Mouse (Mus musculus): ENCODE data around the gene Bend4.

Gene Bend4

DNA sequence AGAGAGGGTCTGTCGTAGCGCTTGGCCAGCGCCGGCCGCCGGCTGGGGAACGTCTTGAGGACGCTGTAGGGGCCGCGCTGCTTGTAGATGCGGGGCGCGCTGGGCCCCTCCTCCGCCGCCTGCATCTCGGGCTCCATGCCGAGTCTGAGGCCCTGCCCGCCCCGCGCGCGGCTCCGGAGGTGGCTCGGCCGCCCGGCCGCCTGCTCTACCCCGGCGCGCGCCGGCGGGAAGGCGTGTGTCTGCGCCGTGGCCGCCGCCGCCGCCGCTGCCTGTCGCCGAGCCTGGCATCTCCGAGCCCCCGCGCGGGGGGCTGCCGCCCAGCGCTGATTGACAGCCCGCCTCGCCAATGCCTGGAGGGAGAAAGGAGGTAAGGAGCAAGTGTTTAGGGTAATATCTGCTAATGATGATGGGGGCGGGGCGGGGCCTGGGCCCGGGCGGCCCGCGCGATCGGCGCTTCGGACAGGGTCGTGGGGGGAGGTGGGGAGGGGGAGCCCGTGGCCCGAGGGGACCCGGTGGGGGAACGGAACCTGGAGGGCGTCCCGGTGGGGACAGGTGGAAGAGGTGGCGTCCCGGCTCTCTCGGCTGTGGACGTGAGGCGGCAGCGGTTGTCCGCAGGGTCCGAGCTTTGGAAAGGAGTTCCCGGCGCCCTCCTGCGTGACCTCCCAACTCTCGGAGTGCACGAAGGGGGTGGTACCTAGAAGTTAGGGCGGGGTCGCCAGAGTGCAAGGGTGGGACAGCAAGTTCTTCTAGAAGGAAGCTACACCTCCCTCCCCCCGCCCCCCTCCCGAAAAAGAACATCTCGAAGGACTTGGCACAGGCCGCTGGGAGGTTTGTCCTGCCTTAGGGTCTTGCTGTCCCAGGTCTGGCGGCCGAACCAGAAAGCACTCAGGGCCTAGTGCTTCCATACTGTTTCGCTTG lies at the start of gene Bend4:
TSS of gene Bend4 (minus strand) at position 868 of the 918 bp plus-strand sequence.
- DNase-seq = peak; percentile 63 to 82

DNA sequence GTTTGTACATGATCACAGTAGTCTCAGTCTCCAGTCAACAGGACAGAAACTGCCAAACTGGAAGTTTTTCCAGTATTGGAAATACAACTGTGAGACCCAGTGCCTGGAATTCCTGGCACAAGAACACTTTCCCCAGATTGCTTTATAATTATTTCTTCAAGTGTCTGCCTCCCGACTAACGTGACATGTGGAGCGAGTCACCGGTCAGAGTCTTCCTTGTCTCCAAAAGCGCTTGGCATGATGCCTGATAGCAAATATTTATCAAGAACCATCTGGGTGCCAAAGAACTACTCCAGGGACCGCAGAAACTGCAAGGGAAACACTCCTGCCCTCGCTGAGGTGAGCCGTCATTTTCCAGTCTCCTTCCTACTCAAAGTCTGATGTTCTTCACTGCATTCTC lies 45.6 kb upstream of the Bend4 start:
- DNase-seq = peak in 1 of 2 experiments; percentile 14

DNA sequence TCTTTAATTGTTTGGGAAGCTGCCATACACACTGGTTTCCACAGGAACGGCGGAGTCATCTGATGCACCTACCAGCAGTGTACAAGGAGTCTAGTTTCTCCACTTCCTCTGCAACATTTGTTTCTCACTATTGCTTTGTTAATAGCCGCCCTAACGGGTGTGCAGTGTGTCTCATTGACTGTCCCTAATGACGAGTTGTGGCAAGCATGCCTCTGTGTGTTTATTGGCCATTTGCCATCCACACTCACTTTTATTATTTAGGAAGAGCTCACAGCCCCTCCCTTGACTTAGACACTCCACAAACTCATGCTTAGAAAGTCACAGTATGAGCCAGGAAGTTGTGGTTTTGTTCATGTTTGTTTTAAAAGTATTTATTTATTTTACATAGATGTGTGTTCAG lies 45.0 kb upstream of the Bend4 start:
- no peak for DNase-seq

DNA sequence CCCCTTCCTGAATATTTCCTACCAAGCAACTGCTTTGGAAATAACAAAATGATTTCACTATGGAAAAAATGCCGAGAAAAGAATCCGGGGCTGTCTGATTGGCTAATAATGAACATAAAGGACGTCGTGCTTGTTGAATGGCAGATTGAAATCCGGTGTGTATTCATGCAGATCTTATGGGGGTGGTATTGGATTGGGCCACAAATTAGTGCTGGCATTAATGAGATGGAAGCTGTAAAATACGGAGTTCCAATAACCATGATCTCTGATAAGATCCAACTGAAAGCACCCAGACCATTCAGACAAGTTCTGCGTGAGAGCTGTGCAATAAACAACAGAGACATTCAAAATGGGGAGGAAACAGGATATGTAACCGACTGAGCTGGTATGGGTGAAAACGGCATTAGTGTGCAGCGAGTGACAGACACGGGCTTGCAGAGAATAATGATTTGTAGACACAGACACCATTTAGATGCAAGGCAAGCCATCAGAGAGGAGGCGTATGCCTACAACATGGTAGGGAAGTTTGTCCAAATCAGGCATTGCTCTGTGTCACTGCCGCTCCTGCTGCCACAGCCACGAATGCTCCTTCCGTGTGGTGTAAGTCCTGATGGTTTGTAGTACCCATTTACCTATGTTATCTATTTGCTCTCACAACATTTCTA lies 38.9 kb upstream of the Bend4 start:
- DNase-seq = no peak

DNA sequence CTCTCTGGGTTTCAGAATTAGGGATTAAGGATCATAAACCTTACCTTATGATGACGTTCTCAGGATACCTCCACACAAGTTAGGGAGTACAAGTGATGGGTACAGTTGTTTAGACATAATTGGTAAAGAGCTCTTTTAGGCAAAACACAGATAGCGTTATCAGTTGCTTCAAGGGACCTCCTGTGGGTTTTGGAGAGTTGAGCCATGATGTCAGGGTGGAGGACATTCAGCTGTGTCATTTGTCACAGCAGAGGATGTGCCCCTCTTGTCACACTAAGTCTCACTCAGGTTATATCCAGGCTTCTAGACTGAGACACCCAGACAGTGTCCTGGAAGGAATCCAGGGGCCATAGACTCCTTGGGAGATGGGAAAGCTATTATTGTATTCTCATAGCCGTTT lies 36.8 kb upstream of the Bend4 start:
- DNase-seq = no peak

DNA sequence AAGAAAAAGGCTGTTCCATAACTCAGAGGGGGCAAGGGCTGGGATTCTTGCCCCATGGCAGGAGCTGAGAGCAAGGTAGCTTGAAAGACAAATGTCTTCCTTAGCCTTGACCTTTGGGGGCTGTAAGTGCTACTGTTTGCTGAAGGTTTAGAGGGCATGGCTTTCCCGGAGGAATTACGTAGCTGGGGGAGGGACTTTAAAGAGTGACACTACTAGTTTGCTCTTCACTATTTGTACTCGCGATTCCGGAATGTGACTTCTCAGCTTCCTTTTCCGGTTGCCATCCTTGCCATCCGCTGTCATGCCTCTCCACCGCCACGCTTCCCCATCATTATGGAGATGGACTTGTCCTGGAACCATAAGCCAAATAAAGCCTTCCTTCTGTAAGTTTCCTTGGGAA lies 35.5 kb upstream of the Bend4 start:
- no peak for DNase-seq

DNA sequence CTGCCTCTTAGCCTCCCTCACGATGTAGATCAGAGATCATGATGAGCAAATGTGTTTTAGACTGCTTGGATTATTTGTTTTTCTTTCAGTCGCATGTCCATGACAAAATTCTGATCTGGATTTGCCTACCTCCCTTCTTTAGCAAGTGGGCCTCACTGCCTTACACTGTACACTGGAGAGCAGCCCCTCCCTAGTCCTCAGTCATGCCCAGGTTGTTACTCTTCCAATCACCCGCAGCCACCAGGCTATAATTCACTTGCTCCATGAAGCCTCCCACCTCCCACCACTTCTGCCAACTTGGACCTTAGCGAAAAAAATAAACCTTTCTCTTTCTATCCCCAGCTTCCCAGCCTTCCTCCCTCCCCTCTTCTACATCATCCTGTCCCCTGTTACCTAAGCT lies 34.2 kb upstream of the Bend4 start:
- no peak for DNase-seq

DNA sequence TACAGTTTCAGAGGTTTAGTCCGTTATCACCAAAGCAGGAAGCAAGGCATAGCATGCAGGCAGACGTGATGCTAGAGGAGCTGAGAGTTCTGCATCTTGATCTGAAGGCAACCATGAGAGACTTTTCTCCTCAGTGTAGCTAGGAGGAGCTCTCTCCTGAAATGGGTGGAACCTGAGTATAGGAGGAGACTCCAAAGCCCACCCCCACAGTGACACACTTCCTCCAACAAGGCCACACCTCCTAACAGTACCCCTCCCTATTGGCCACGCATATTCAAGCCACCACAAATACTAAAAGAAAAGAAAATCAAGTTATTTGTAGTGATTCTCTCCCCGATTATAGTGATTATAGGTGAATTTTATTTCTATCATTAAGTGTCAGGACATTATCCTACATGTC lies 28.7 kb upstream of the Bend4 start:
- no peak for DNase-seq

DNA sequence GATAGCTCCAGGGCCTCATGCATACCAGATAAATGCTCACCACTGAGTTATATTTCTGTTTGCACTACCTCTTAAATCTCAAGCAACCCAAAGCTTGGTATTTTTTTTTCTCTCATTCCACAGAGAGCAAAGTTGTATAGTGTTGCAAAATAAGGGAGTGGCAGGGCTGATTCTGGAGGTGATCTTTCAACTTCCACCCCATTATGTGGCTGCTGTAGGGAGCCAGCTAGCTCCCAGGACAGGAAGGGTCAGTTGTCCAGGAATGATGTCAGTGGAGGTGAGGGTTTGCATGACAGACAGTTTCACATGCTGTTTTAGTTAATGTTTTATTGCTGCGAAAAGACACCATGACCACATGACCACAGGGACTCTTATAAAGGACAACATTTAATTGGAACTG lies 26.2 kb upstream of the Bend4 start:
- no peak for DNase-seq

DNA sequence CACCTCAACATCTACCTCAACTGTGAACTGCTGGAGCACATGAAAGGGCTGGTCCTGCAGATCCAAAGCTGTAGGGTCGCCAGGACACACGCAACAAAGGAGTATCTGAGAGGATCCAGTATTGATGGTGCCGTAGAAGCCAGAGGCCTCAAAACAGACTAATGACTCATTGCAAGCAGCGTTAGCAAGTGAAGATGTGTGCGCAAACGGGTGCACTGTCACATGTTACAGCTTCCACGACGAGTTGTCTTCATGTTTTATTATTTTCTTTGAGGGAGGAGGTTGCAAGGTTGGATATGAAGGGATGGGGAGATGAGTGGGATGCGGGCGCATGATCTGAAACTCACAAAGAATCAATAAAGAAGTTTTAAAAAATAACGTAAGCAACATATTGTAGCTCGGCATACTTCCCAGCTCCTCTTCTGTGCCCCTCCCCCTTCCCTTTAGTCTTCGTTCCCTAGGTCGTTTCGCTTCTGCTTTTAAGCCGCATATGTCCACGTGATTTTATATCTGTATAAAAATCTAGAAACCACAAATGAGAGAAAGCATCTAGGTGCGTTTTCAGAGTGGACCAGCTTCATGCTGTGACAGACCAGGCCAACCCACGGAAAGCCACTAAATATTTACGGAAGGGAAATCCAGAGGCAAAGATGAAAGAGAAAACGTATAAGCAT lies 22.0 kb upstream of the Bend4 start:
- no peak for DNase-seq

DNA sequence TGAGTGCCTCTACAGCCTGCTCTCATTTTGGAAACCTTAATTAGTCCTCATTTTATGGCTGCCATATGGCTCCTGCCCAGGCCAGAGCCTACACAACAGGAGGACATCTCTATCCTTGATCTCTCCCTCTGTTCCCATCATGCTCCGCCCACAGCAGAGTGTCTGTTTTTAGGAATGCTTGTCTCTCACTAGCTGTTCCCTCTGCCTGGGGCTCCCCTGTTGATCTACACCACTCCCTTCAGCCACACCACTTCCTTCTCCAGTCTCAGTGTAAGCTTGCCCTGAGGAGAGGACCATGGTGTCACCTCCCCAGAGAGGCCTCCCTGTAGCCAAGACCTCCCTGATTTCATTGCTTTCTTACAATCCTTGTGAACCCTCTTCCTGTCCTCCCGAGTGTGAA lies 18.4 kb upstream of the Bend4 start:
- no peak for DNase-seq

DNA sequence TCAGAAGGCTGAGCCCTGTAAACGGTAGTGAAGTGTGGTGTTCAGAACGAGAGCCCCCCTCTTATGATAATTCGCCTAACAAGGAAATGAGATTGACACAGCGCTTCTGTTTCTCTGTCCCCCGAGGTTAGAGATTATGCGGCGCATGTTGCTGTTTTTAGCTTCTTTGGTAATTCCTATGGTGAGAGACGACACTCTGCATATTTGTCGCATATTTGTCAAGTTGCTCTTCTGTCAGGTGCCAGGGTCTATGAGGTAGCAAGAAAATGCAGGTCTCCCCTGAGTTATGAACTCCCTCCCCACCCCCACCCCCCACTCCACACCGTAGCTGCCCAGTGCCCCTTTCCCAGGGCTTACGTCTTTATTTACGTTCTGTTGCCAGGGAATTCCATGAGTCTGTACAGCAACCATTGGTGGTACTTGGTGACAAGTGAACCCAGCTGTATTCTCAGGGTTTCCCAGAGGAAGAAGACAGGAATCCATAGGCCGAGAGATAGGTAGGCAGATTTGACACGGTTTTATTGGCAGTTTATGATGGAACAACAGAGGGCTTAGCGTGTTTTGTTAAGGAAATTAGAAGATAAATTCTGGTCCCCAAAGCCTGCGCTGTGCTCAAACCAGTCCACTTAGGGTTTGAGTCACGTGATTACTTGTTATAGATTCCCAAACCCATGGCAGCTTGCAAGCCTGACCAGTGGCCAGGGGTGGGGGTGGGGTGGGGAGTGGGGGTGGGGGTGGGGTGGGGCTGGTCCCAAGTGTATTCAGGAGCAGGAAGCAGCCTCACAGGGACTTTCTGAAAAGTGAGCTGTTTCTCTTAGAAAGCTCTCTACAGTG lies 16.3 kb upstream of the Bend4 start:
- DNase-seq = no peak

DNA sequence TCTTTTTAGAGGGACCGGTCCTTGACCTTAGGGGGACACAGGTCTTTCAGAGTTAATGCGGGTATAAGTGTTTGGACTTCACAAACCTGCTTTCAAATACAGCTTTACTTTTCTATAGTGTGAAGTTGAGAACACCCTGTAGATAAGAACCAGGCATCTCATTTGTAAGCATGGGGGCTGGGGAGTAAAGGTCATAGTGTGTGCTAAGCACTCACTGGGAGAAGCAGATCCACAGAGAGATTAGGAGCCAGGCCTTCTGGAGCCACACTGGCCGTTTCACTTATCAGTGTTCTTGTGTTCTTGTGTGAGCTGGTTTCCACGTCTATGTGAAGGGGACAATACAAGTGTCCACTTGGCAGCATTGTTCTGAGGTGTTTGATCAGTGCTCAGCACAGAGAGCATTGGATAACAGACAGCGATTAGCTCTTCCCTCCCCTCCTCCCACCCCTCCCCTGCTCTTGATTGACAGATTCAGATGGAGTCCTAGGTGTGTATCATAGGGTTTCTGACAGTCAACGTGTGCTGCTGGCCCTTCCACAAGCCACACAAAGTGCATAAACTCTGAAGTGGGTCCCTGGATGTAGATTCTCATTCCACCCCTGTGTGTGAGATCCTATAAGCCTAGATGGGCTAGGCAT lies 14.8 kb upstream of the Bend4 start:
- DNase-seq = no peak

DNA sequence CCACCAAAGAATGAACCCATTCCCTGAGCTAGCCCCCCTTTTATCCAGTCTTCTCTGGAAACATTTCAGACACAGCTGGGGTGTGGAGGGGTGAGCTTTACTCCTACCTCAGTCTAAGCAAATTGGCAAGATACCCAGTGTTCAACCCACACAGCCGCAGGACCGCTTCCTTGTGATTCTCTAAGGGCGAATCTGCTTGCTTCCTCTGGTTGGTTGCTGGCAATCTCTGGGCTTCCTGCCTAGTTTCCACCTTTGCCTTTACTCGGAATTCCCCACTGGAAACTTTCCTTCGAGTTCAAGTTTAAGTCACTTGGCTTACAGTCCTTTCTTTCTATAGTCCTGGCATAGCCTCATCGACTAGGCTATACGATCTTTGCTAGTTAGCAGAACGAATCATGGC lies 12.5 kb upstream of the Bend4 start:
- DNase-seq = no peak

DNA sequence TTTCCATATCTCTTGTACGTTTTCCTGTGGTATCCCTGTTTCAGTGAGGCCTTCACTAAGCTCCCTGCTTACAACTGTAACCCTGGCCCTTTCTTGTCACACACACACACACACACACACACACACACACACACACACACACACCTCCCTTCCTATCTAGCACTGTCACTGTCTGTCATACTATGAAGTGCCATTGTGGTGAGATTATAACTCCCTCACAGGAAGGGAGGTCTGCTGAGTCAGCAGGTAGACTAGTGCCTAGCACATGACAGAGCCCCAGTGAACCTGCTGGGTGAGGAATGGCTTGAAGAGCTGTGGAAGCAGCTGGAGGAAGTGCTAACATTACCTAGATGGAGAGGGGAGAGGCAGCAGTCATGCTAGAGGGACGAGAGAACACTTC lies 9.3 kb upstream of the Bend4 start:
- peak; percentile 20 to 35 for DNase-seq

DNA sequence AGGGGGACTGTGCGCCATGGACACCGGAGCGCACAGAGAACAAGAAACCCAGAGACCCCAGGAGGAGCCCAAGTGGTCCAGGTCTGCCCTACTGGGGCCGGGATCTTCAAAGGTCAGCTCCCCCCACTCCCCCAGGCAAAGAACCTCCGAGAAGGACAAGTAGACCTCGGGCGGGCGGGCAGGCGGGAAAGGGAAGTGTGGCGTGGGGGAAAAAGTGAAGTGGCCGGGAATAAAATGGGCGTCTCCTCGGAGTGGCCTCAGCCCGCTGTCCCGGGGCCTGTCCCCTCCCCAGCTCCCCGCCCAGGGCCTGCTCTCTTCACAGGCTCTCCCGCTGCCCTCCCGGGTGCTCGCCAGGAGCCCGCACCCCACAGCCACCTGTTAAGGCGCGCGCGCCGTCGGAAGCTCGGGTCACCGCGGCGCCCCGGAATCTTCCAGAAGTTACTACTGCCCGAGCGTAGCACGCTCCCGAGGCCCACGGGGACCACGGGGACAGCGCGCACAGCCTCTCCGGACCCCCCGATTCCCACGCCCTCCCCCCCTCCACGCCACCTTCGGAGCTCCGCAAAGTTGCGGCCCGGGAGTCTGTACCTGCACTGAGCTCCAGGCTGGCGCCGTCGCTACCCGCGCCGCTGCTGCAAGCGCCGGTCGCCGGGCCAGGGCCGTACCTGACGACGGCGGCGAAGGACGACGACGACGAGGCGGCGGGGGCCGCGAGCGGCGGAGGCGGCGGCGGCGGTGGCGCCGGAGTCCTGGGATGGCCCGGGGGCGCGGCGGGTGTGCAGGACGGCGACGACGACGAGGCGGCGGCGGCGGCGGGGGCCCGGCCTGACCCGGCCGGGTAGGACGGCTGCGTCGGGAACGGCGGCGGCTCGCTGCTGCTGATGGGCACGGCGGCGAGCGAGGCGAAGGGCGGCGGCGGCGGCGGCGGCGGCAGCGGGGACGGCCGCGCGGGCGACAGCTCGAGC lies 1.4 kb downstream of the Bend4 start:
- no peak for DNase-seq

DNA sequence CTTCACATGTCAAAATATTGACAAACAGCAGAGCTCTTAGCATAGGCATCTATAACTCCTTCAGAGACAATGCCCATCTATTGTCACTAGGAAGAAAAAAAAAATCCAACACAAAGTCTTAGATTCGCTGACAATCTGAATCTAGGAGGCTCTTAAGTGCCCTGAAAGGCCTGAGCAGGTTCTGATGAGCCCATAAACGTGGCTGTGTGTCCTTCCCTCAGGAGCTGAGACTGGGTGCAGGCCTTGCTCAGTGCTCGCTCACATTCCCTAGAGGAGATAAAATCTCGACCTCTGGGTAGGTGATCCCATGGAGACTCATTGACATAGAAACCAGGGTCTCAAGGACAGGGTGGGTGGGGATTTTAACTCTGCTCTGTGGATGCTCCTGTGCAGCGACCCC lies 2.1 kb downstream of the Bend4 start:
- no peak for DNase-seq

DNA sequence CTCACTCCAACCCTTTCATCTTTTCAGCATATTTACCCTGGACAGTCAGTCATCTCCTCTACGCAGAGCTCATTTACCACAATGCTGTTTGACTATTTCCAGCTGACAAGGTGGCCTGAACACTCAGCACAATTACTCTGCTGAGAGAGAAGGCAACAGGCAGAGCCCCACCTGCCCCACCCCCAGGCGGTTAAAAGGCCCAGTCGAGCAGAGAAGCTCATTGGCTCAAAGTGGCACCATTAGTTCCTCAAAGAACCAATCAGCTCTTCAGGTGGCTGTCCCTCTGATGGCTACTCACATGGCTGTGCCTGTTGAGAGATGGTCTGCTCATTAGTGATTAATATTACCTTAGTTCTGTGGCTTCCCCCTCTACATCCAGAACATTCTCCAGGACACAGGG lies 3.5 kb downstream of the Bend4 start:
- DNase-seq = no peak

DNA sequence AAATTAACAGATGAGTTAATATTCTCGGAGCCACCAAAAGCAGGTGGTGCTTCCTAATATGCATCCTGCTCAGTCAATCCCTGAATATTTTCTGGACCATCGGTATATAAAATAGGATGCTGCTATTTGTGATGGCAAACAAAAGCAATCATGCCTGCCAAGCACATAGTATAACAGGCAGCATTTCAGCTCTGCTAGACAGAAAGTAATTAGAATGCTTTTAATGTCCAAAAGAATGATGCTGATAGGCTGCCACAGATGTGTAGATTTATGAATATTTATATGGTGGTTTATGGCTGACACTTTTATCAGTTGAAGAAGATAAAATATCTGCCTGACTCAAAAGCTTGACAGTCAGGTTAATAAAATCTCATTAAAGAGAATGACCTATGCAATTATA lies 4.1 kb downstream of the Bend4 start:
- DNase-seq = no peak

DNA sequence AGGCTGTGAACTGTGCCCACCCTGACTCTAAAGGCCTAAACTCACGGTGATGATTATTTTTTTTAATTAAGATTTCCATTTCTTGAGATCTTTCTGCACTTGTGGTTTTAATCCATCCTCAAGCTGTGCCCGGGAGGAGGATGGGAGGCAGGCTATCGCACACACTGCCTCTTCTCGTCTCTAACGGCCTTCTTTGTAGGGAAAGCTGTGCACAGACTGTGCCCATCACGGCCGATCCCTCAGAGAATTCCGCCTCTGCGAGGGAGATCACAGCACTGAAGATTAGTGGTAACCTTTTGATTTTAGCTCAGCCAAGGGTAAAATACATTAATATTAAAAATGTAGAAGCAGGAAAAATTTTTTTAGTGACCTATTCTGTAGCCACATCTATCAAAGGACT lies 4.8 kb downstream of the Bend4 start:
- no peak for DNase-seq

DNA sequence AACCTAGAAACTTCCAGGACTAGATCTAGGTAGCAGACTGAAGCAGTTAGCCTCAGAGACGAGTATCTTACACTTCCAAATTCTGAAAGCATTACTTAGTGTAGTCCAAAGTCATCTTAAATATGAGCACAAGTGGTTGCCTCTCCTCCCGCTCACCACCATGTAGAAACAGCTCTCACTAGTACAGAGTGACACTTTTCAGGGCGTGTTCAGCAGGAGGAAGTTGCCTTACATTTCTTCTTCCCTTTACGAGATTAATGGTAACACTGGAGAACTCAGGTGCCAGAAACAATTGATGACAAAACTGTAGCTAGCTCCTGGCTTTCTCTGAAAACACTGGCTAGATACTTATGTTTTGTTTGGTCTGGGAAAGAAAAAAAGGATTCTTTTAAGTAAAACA lies 8.7 kb downstream of the Bend4 start:
- no peak for DNase-seq

Measured in kidney, postnatal 25 days (tissue).